Mouse (Mus musculus): ENCODE results near the gene Bod1l.

Gene Bod1l

GRCm38 (mm10) chr5:41844147-41844529 lies at the start of gene Bod1l:
Gene Bod1l (minus strand): TSS chr5:41844315.
- DNase-seq (ENCODE audit: low spot score in 2 of 2), result peak; percentile 95 to 97

DNA sequence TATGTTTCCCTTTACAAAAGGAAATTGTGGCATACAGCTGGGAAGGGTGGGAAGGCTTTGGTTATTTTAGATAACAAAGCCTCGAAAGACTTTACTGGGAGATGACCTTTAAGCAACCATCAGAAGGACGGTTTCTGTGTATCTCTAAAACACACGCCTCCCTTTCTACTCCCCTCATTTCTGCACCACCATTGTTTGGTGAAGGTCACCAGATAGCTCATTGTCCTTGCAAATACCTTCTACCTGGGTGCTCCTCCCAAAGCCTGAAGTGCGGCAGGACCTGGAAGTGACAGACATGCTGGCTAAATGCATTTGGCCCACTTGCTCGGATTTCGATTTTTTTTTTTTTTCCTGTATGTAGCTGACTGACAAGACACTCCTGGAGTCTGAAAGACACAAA lies 49.2 kb upstream of the Bod1l start:
- no peak for DNase-seq (ENCODE audit: low spot score in 2 of 2)

DNA sequence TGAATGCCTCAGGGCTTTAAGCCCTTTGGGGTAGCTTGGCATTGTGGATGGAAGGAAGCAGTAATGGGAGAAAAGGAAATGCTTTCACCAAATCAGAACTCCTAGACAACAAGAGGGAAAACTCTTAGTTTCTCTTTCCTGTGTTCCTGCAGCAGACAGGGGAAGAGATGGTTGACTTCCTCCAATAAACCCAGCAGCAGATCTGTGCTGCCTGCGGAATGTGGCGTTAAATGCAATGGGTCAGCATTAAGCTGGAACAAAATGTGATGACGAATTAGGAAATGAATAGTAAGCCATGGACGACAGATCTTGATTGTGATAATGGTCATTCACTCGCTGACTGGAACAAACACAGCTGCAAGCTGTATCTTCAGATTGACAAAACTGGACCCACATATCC lies 46.8 kb upstream of the Bod1l start:
- no peak for DNase-seq (ENCODE audit: low spot score in 2 of 2)

- DNase-seq (ENCODE audit: low spot score in 2 of 2), result no peak
Observed at GRCm38 (mm10) chr5:41889245-41889849, 45.2 kb upstream of the Bod1l start.

DNA sequence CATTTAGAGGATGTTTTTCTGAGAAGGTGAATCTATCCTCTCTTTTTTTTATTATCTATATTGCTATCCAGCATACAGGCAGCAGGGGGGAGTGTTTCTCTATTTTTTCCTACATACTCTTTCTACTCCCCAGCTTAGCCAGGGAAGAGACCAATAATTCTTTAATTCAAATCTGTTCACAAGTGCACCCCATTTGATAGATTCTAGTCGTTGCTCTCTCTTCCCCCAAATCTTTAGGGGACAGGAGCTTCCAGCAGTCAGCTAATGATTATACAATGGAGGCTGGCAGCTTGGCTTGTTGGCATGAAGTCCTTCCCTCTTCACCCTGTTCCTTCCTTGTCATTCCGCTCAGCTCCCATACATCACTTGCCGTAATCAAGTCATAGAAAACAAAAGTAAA lies 44.7 kb upstream of the Bod1l start:
- no peak for DNase-seq (ENCODE audit: low spot score in 2 of 2)

GRCm38 (mm10) chr5:41887738-41888137 lies 43.6 kb upstream of the Bod1l start:
- DNase-seq (ENCODE audit: low spot score in 2 of 2), result peak; percentile 35 to 38

- DNase-seq (ENCODE audit: low spot score in 2 of 2), result peak in 1 of 2 experiments; percentile 3
Observed at GRCm38 (mm10) chr5:41884563-41884962, 40.4 kb upstream of the Bod1l start.

- no peak for DNase-seq (ENCODE audit: low spot score in 2 of 2)
Observed at GRCm38 (mm10) chr5:41871164-41871563, 27.0 kb upstream of the Bod1l start.

DNA sequence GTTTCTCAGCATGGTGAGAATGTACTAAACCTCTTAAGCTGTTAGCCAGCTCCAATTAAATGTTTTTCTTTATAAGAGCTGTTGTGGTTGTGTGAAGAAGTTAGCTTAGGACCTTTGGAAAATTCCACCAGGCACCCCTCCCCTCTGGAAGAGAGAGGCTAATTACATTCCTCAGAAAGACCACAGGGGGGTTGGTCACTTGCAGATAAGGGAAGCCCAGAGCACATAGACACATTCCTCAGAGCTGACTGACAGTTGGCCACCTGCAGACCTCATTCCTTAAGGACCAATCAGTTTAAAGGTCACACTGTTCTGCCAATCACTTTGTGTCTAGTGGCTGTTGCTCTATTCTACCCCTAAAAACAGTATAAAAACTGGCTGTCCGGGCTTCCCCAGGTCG lies 11.7 kb upstream of the Bod1l start:
- DNase-seq (ENCODE audit: low spot score in 2 of 2), result no peak

DNA sequence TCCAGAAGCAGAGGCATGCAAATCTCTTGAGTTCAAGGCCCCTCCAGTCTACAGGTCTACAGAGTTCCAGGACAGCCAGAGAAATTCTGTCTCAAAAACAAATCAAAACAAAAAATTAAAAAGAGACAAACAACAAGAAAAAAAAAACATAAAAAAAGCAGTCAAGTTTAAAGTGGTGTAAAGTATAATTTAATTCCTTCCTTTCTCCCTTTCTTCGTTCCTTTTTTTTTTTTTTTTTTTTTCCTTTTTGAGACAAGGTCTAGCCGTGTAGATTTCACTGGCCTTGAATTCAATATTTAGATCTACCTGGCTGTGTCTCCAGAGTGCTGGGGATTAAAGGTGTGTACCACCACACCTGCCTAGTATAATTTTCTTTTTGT lies 1.4 kb upstream of the Bod1l start:
- DNase-seq (ENCODE audit: low spot score in 2 of 2), result no peak

- DNase-seq (ENCODE audit: low spot score in 2 of 2), result peak; percentile 6 to 41
Observed at GRCm38 (mm10) chr5:41844820-41845557, 874 bp upstream of the Bod1l start.

- peak in 1 of 2 experiments; percentile 3 for DNase-seq (ENCODE audit: low spot score in 2 of 2)
Observed at GRCm38 (mm10) chr5:41843419-41844146, 532 bp downstream of the Bod1l start.

DNA sequence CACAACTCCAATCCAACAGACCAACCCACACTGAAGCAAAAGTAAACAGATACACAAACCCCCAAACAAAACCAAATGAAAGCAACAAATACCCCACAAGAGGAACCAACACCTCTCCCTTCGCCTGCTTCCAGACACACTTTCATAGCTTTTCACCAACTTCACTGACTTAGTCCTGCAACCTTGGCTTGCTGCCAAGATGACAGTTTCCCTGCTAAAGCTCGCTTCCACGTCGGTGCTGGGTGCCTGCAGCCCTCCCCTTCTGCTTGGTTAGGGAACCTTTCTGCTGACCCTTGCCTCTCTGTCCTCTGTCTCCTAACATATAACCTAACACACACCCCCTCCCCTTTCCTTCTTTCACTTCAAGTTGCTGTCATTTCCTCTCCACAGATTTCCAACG lies 1.4 kb downstream of the Bod1l start:
- DNase-seq (ENCODE audit: low spot score in 2 of 2), result no peak

GRCm38 (mm10) chr5:41841735-41842134 lies 2.4 kb downstream of the Bod1l start:
- DNase-seq (ENCODE audit: low spot score in 2 of 2), result no peak

GRCm38 (mm10) chr5:41830100-41830499 lies 14.0 kb downstream of the Bod1l start:
- no peak for DNase-seq (ENCODE audit: low spot score in 2 of 2)

- no peak for DNase-seq (ENCODE audit: low spot score in 2 of 2)
Observed at GRCm38 (mm10) chr5:41821158-41821557, 23.0 kb downstream of the Bod1l start.

- DNase-seq (ENCODE audit: low spot score in 2 of 2), result no peak
Observed at GRCm38 (mm10) chr5:41820530-41820929, 23.6 kb downstream of the Bod1l start.

DNA sequence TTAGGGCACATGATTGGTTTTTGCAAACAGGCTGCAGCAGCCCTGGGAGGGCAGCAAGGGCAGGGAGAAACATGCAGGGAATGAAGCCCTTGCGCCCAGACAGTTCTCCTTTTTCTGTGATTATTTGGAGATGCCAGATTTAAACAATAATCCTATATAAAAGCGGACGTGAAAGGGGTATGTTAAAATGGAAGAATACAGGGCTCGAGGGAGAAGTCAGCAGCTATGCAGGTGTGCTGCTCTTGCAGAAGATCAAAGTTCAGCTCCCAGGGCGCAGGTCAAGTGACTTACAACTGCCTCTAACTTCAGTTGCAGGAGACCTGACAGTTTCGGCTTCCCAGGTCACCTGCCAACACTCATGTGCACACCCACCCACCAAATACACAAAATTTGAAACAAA lies 31.6 kb downstream of the Bod1l start:
- no peak for DNase-seq (ENCODE audit: low spot score in 2 of 2)

- no peak for DNase-seq (ENCODE audit: low spot score in 2 of 2)
Observed at GRCm38 (mm10) chr5:41811279-41811678, 32.8 kb downstream of the Bod1l start.

GRCm38 (mm10) chr5:41807383-41807782 lies 36.7 kb downstream of the Bod1l start:
- DNase-seq (ENCODE audit: low spot score in 2 of 2), result no peak

DNA sequence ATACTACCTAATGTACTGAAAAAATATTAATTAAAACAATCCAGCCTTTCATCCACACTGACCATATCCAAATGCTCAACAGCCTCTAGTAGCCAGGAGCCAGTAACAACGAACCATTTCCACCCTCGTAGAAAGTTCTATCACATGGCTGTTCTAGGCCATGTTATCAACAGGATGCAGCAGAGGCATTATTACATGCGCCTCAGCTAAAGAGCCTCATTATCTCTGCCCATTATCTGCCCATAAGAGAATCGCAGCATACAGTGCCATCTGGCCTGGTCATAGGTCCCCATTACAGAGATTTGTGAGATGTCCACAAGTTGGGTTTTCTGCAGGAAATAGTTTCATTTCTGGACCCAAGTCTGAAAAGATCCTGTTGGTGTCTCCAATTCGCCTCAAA lies 37.9 kb downstream of the Bod1l start:
- no peak for DNase-seq (ENCODE audit: low spot score in 2 of 2)

DNA sequence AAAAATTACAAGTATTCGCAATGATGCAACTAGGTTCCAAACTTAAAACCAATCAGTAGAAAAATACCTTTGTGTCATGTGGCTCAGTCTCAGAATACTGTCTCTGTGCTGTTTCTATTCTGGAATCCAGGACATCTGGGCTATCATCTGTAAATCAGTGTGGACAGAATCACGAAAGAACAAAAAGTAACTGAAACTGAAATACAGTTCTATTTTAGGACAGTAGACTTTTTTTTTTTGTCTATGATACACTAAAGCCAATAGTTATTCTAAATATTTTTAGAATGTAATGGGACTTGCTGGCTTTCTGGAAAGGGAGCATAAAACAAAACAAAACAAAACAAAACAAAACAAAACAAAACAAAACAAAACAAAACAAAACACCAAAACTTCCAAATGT lies 39.0 kb downstream of the Bod1l start:
- DNase-seq (ENCODE audit: low spot score in 2 of 2), result no peak

DNA sequence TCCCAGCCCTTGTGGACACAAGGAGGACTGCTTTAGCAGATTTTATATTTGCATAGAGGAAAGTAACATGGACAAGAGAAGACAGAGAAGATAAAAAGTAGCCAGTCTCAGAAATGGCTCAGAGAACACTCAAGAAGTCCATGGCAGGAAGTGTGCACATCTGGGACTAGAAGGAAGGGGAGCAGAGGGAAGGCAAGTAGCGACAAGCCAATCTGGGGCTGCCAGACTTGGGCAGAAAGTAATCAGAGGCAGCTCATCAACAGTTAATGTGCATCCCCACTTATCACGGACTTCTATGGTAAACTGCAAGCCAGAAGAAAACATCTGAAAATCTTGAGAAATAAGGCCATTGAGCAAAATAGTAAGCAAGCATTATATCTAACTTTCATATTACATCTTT lies 39.5 kb downstream of the Bod1l start:
- DNase-seq (ENCODE audit: low spot score in 2 of 2), result no peak

All from urinary bladder, adult 18-20 months (tissue).